Mouse (Mus musculus): Measurements from ENCODE around the gene Asb15. TPM values are rescaled to one million over a fixed set of nuclear protein-coding genes. Genes with fewer than 3 reads are reported as not detected.

Gene Asb15
- polyA plus RNA-seq, 1 experiment from 2014 or later: 0.07 TPM

DNA sequence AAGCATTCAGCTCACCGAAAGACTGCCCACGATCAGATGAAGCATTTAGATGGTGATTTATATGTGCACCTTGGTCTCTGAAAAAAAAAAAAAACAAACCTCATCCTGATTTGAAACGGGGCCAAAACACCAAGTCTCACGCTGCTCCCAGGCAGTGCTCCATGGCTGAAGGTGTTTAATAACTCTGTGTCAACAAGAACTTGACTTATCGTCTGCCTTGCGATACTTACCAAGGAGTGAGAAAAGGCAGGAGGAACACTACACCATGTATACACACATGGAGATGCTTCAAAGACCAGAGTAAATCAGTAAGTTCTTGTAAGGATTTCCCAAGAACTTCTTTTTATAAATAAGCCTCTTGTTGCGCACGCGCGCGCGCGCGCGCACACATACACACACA is 79.6 kb downstream of the Asb15 start:
- DNase-seq (ENCODE audit: low spot score): no peak

DNA sequence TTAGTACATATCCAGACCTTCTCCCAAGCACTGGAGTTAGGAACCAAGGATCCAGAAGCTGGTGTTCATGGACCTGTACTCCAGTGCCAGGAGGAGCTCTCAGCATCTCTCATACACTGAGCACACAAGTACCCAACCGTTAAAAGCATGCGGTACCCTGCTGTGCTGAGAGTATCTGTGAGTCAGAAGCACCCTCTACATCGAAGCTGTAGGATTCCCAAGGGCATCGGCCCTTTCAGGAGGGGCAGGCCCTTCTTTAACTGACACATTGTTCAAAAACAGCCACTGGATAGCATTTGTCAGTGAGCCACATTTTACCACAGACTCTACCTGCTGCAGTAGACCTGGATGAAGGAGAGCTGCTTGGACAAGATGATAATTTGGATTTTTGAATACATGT is 80.2 kb downstream of the Asb15 start:
- no peak for DNase-seq (ENCODE audit: low spot score)

GRCm38 (mm10) chr6:24608682-24609081 is 80.7 kb downstream of the Asb15 start:
- DNase-seq (ENCODE audit: low spot score): no peak

DNA sequence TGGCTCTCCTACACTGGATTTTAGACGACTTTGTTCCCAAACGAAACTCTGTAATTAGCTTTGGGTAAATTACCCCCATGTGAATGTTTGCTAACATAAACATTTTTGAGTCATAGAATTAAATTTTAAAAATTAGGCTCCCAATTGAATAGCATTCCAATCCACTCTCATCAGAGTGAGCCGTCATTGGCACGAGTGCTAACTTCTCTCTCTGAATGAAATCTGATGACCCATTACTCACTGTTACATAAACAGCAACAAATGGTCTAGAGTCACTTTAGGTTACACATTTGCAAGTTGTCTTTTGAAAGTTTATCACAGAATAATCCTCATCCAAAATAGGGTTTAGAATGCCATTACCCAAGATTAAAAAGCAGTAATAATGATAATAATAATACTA is 81.6 kb downstream of the Asb15 start:
- DNase-seq (ENCODE audit: low spot score): no peak

- DNase-seq (ENCODE audit: low spot score): no peak
Measured at GRCm38 (mm10) chr6:24610358-24610757, 82.4 kb downstream of the Asb15 start.

DNA sequence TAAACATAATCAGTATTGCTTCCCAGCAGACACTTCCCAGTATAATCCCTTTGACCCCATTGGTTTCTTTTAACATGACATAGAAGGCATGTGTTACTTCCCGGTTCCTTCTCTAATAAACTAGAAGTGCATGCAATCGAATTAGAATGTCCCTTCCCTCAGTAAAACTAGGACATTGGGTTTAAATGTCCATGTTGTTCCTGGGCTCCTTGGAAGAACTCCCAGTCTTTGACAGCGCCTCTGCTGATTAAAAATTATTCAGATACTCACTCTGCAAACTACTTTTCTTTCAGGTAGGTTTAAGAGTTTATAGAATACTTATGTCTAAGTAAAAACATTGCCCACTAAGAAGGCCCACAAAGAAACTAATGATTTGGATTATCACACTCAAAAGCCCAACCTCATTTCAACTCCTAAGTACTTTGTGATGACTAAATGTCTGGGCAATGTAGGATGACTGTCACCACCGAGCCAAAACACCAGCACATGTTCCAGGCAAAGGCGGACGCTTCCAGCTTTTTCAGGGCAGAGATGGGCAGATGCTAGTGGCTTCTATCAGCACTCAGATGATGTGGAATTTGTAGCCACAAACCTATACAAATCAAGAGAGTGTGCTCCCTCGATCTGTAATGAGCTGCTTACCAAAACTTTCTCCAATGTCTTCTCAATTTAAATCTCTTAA is 84.3 kb downstream of the Asb15 start:
- DNase-seq (ENCODE audit: low spot score): no peak

GRCm38 (mm10) chr6:24613346-24613745 is 85.4 kb downstream of the Asb15 start:
- no peak for DNase-seq (ENCODE audit: low spot score)

DNA sequence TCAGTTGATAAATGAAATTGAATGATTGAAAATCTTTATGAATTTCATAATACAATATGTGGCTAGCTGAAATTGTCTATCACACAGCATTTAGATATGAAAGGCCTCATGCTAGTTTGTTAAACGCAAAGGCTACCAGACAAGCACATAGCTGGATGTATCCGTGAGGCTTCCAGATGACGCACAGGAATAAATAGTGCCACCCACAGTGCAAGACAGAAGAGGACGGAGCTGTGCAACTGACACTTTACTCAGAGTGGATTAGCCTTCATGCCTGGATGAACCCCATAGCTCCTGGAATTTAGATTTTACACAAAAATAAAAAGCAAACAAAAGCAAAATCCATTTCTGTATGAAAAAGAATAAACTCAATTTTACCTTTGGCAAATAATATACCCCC is 86.0 kb downstream of the Asb15 start:
- DNase-seq (ENCODE audit: low spot score): no peak

DNA sequence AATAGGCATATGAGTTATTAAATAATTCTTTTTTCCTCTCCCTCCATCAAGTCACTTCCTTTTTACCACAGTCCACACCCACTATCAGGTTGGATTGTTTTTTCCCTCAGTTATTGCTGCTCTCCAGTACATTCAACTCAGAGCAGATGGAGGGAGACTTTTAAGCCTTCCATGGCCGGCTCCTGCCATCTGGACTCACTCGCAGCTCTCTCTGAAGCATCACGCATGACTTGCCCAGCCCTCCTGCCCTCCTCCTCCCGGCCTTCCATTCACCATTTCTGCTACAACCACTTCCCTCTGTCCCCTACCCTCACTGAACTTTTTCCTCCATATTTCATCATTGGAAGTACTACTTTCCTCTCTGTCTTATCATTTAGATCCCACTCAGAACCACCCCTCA is 88.8 kb downstream of the Asb15 start:
- DNase-seq (ENCODE audit: low spot score): no peak

DNA sequence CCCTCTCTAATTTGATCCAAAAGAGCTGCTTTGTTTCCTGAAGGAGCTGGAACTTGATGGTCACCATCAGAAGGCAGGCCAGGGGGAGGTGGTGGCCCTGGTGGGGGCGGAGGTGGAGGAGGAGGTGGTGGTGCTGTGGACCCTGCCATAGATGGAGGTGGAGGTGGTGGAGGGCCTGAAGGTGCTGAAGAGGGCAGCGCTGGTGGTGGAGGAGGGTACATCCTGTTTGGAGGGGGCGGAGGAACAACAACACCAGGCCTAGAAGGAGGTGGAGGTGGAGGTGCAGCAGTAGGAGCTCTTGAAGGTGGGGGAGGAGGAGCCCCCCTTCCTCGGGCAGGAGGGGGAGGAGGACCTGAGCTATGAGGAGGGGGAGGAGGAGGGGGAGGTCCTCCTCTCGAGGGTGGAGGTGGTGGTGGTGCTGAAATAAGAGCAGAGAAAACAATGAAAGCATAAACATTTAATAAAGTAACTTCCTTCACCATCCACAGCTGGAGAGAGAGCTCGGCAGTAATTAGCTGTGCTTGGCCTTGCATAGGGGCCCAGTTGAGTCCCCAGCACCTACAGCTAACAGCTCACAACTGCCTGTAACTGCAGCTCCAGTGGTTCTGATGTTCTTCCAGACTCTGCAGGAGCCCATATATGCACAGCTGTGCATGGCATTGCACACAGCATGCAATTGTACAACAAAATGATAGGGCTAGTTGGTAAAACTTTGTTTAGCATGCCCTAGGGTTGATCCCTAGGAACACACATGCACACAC is 91.5 kb downstream of the Asb15 start:
- DNase-seq (ENCODE audit: low spot score): no peak

- DNase-seq (ENCODE audit: low spot score): no peak
Measured at GRCm38 (mm10) chr6:24620936-24621335, 93.0 kb downstream of the Asb15 start.

DNA sequence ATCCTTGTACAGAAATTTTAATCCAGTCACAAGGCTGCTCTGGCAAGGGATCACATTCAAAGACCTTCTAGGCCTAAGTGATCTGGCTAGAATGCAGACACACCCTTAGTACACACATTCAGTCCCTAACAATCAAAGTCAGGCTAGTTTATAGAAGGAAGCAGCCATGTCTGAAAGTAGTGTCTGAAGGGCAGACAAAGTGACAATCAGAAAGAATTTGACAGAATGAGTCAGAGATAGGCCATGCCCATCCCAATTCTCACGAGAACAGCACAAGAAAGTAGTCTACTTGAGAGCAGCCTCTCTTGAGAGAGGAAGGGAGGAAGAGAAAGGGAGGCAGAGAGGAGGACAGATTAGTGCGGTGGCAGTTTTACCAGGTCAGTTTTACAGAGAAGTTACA is 94.2 kb downstream of the Asb15 start:
- no peak for DNase-seq (ENCODE audit: low spot score)

Other genes with a start within 250 kb of the Asb15 start
- gene Iqub, start 13.1 kb upstream of the Asb15 start, polyA plus RNA-seq (2015; fragmentation: Nextera tagmentation; extraction: Ambion mirVana): 0.08 and 0.16 TPM in 2 replicates
- 348 and 373 TPM in 2 replicates for gene Ndufa5, start 131 bp upstream of the Asb15 start, polyA plus RNA-seq (2015; fragmentation: Nextera tagmentation; extraction: Ambion mirVana)
- 0.06 and 0.07 TPM in 2 replicates for gene Lmod2, start 69.6 kb downstream of the Asb15 start, polyA plus RNA-seq (2015; fragmentation: Nextera tagmentation; extraction: Ambion mirVana)
- gene Wasl, start 136.9 kb downstream of the Asb15 start, polyA plus RNA-seq (2015; fragmentation: Nextera tagmentation; extraction: Ambion mirVana): 41.3 and 50.7 TPM in 2 replicates
- gene Hyal6, start 205.1 kb downstream of the Asb15 start, polyA plus RNA-seq (2015; fragmentation: Nextera tagmentation; extraction: Ambion mirVana): not detected in 2 replicates
- gene Hyal4, start 220.2 kb downstream of the Asb15 start, polyA plus RNA-seq (2015; fragmentation: Nextera tagmentation; extraction: Ambion mirVana): not detected in 2 replicates

All from thymus, postnatal 0 days (tissue).